Mouse (Mus musculus) testis, postnatal 10 days (tissue): ENCODE data around the gene Epyc.
"Not testable (repeated sequence)": the region's sequence is repeated elsewhere in the genome, so short reads cannot be mapped to it uniquely, and the experiment has no call there.

Experiments
- DNase-seq: peaks from one replicate; pipeline ENCODE4 v3.0.0; 2021; ENCODE audit warnings: low spot score

The Epyc gene

DNA sequence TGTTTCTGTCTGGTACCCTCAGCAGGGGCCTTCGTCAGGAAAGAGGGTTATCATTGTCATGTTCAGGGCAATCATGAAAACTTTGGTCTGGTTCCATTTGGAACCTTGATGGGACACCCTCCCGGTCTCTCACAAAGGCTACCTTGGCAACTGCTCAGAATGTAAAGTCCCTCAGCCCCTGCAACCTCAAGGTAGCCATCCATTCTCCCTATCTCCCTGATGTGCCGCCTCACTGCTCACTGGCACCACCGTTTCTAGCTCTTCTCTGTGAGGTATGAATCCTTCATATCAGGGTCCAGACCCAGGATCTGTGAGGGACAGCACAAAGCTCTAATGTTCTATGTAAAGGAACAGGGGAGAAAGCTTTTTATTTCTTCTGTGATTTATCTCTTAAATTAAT, 70.7 kb downstream of the Epyc start:
- no peak for DNase-seq

DNA sequence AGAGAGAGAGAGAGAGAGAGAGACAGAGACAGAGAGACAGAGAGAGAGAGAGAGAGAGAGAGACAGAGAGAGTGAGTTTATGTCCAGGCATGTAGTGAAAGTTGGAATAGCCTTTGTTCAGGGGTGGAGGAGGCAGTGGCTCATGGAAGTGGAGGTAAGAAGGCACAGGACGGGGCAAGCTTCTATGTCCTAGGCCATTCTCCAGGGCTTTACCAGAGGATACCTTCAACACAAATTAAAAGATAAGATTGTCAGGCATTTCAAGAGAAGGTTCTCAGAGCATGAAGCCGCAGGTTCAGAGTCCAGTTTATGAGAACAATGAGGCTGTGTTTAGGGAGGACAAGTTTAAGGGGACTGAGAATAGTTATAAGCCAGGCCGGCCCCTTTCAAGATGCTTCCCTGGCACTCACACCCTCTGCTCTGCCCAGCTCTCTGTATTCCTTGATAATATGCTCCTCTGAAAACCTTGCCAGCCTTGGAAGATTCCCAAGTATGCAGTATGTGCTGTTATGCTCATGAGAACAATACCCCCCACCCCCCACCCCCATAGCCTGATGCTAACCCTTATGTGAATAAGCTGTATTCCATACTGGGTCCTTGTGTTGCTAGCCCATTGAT, 71.5 kb downstream of the Epyc start:
- DNase-seq = no peak

DNA sequence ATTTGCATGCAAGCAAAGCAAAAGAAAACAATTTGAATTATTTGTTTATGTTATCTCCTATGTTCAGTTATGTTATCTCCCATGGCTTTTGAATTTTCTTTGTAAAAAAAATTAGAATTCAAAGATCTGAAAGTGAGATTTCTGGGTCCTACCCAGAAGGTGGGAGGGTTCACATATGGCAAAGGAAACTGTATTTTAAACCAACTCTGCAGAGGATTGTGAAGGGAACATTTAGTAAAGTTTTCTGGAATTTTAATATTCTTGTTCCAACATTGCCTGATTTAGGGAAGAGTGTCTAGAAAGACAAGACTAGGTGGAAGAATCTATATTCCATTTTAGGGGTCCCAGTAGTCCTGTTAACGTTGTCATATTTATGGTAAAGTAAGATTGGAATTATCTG, 73.4 kb downstream of the Epyc start:
- no peak for DNase-seq

DNA sequence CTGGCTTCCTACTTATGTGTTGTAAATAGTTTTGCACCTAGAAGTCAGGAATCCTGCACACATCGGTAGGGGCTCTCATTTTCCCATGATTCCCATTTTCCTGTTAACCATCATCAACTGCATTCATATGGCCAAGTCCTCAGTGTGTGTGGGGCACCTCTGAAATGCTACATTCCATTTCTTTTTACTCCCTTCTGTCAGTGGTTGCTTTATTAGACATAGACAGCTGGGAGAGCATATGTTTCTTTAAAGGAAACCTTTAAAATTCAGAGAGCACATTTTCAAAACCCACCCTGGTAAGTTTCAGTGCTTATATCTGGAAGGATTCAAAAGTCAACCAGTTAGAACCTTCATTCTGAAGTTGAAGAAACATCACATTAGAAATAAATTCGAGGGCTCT, 74.2 kb downstream of the Epyc start:
- DNase-seq = no peak

DNA sequence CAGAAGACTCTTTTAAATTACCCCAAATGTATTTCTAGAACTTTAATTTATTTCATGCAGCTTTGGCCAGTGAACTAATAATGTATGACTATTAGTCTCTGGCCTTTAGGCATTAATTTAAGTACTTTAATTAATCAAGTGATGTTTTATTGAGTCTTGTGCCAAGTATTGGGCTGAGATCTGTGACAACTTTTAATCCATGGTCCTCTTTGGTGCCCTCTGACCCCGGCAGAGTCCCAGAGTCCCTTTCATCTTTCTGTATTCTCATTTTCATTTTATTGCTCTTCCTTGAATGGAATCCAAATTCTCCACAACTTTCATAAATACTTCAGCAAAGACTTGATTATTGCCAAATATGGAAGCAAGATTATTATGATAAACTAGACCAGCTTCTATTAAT, 76.8 kb downstream of the Epyc start:
- DNase-seq = no peak

DNA sequence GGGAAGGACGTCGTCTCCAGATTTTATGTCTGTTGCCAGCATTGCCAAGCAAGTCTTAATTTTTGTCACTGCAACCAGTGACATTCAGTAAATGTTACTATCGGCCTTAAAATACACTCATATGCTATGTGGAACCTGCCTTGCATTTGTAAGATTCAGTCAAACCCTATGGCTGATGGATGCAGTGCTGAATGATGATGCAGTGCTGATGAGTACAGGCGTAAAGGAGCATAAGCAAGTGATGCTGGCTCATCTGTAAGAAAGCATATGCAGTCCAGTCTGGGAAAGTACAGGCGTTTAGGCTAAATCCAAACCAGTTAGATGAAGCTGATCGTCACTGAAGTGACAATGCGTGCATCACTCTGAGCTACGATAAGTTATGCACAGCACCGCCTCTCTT, 78.8 kb downstream of the Epyc start:
- DNase-seq = no peak

DNA sequence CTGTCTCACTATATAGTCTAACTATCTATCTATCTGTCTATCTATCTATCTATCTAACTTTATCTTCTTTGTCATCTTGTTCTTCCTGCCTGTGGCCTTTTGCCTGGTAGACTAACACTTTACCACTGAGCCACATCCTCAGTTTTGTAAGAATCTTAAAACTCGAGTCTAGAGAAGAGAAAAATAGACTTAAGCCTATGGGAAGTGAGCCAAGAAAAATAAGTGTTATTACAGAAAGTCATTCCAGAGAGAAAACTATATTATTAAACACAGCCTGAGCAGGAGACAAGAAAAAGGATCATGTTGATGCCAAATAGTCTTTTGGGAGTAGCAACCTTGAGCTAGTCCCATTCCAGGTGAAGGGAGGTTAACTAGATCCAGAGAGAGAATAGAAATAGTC, 82.1 kb downstream of the Epyc start:
- no peak for DNase-seq

DNA sequence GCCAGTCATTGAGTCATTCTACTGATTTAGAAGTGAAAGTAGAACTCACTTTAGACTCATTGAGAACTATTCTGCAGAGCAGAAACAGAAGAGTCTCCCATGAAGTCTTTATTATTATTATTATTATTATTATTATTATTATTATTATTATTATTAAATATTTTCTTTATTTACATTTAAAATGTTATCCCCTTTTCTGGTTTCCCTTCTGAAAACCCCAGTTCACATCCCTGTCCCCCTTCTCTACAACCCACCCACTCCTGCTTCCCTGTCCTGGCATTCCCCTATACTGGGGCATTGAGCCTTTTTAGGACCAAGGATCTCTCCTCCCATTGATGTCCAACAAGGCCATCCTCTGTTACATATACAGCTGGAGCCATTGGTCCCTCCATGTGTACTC, 82.8 kb downstream of the Epyc start, which contains the start of gene C030005K15Rik:
Gene C030005K15Rik, minus strand, starts transcription at position 101 of the 400 bp plus-strand sequence.
- not testable (repeated sequence) for DNase-seq
